Mouse (Mus musculus) ES-E14 (cell line): Measurements from ENCODE around the gene Pgam5. TPM values are rescaled to one million over a fixed set of nuclear protein-coding genes. Genes with fewer than 3 reads are reported as not detected.

Source experiments
- DNase-seq: peaks from one replicate; pipeline ENCODE4 v3.0.0-alpha.2; 2013; ENCODE audit warnings: low read depth, low spot score
- H3K27ac ChIP-seq: 2 replicates; pipeline ENCODE4 v1.5.1; 2012; ENCODE audit warnings: low read depth, mild to moderate bottlenecking, low read length, moderate library complexity, mixed read lengths; ENCODE audit not compliant: poor library complexity, insufficient read depth, severe bottlenecking
- H3K36me3 ChIP-seq: 2 replicates; pipeline ENCODE4 v1.6.1; 2012; ENCODE audit warnings: mild to moderate bottlenecking, low read length, moderate library complexity, mixed read lengths; ENCODE audit not compliant: control insufficient read depth, poor library complexity, insufficient read depth, severe bottlenecking
- H3K4me1 ChIP-seq, 2 experiments: fragments of 150-350 bp in 1 of 2; sonication (generic) in 1 of 2; 2 replicates each; pipeline ENCODE4 v1.6.1; 2012; ENCODE audit warnings: low read length in 2 of 2, mild to moderate bottlenecking in 1 of 2, mixed read lengths in 1 of 2; ENCODE audit not compliant: control insufficient read depth in 2 of 2, insufficient read depth in 2 of 2, poor library complexity in 1 of 2
- H3K4me3 ChIP-seq, 2 experiments: fragments of 150-350 bp in 1 of 2; sonication (generic) in 1 of 2; 2 replicates each; pipeline ENCODE4 v1.5.1; 2012; ENCODE audit warnings: low read length in 2 of 2, low read depth in 1 of 2, mild to moderate bottlenecking in 1 of 2, mixed read lengths in 1 of 2; ENCODE audit not compliant: insufficient read depth in 1 of 2, poor library complexity in 1 of 2, severe bottlenecking in 1 of 2
- H3K9ac ChIP-seq: 2 replicates; pipeline ENCODE4 v1.6.1; 2012; ENCODE audit warnings: low read depth, mild to moderate bottlenecking, low read length, mixed read lengths; ENCODE audit not compliant: poor library complexity, insufficient read depth, severe bottlenecking
- H3K9me3 ChIP-seq: fragments of 150-350 bp; sonication (generic); 2 replicates; pipeline ENCODE4 v1.6.1; 2012; ENCODE audit warnings: low read depth, mild to moderate bottlenecking, low read length; ENCODE audit not compliant: control insufficient read depth, insufficient read depth
- MAFK ChIP-seq: IDR thresholded peaks from 2 replicates; pipeline ENCODE4 v1.6.1; 2014; ENCODE audit warnings: mild to moderate bottlenecking, low read depth, low read length, inconsistent platforms; ENCODE audit not compliant: insufficient read depth
- ZNF384 ChIP-seq: IDR thresholded peaks from 2 replicates; pipeline ENCODE4 v1.6.1; 2012; ENCODE audit warnings: low read depth, low read length, inconsistent platforms
- in situ Hi-C, 2 experiments: fragments of 600-800 bp; cut with MboI; formaldehyde crosslinking; loops; one replicate each; pipeline ENCODE4 v1.15.1; 2025; ENCODE audit warnings: low sequenced_read_pairs in 2 of 2, inconsistent platforms in 1 of 2; ENCODE audit not compliant: unreplicated experiment in 2 of 2
- total RNA-seq: library from RNA; depleted of rRNA; stranded (reverse); fragments of 300-350 nt; gene quantifications from 2 replicates; pipeline ENCODE4 v1.2.3, GENCODE M21; 2012; rRNA removed

Gene Pgam5
- total RNA-seq, 1 experiment: 65.6 TPM

- H3K4me3 ChIP-seq: no peak overlapping the region
Measured at GRCm38 (mm10) chr5:110216780-110217179, 52.9 kb downstream of the Pgam5 start.

GRCm38 (mm10) chr5:110211312-110211711 lies 58.4 kb downstream of the Pgam5 start:
- Histone ChIP-seq H3K4me1 (no peaks in the 10 kb centered on the region), H3K9me3 (no peaks in the 10 kb centered on the region), H3K36me3 (peaks cover 9% of the 10 kb centered on the region), H3K9ac (no peak overlapping the region), H3K27ac (no peak overlapping the region), H3K4me3 (no peak overlapping the region)
- in situ Hi-C loops: no loop called here
- no peak for TF ChIP-seq ZNF384
- no peak for DNase-seq

More at GRCm38 (mm10) chr5:110216780-110217179, 52.9 kb downstream of the Pgam5 start:
- DNase-seq: no peak
- H3K4me1 ChIP-seq: no peaks in the 10 kb centered on the region
- H3K9ac ChIP-seq: no peak overlapping the region
- no peak for TF ChIP-seq MAFK
- no peak overlapping the region for H3K27ac ChIP-seq
- H3K36me3 ChIP-seq: peaks cover 2% of the 10 kb centered on the region; the same call in 1 of the 2 replicates
- in situ Hi-C loops: no loop called here
- no peaks in the 10 kb centered on the region for H3K9me3 ChIP-seq

Other genes starting within 250 kb of the Pgam5 start
- gene Gm17655, start 197.4 kb downstream of the Pgam5 start, total RNA-seq: 7.1 and 8.6 TPM in 2 replicates
- gene Gm35315, start 175.5 kb downstream of the Pgam5 start, total RNA-seq: 11.4 and 13.7 TPM in 2 replicates
- gene Plcxd1, start 169.9 kb downstream of the Pgam5 start, total RNA-seq: 18.3 and 39.9 TPM in 2 replicates
- 116 and 226 TPM in 2 replicates for gene Gtpbp6, start 161.7 kb downstream of the Pgam5 start, total RNA-seq
- 7.8 and 8.9 TPM in 2 replicates for gene Zfp605, start 159.8 kb downstream of the Pgam5 start, total RNA-seq
- gene Chfr, start 134.1 kb downstream of the Pgam5 start, total RNA-seq: 32.7 and 40.2 TPM in 2 replicates
- gene Golga3, start 93.2 kb downstream of the Pgam5 start, total RNA-seq: 20.8 and 24.3 TPM in 2 replicates
- gene Ankle2, start 38.9 kb downstream of the Pgam5 start, total RNA-seq: 83.3 and 134 TPM in 2 replicates
- gene Pxmp2, start 16.3 kb upstream of the Pgam5 start, total RNA-seq: 11.7 and 16.9 TPM in 2 replicates
- 77.7 and 96.1 TPM in 2 replicates for gene Pole, start 16.4 kb upstream of the Pgam5 start, total RNA-seq
- gene P2rx2, start 73.3 kb upstream of the Pgam5 start, total RNA-seq: 1.3 and 2.2 TPM in 2 replicates
- gene Lrcol1, start 74.8 kb upstream of the Pgam5 start, total RNA-seq: 1.3 and 2.5 TPM in 2 replicates
- 44.4 and 51.7 TPM in 2 replicates for gene Fbrsl1, start 178.6 kb upstream of the Pgam5 start, total RNA-seq